Mouse (Mus musculus): ENCODE results near the gene Cbx7.

- TF ChIP-seq CTCF (IDR thresholded peaks at IDR 0.05; ENCODE audit: extremely low read depth, insufficient read depth, insufficient read length, insufficient replicate concordance) (no peak), POLR2A (IDR thresholded peaks at IDR 0.05; ENCODE audit: low read depth, low read length) (no peak)
Measured at GRCm38 (mm10) chr15:80001601-80002000, 30.7 kb upstream of the Cbx7 start.

Data from spleen, adult 2 months (tissue).